Mouse (Mus musculus): ENCODE measurements around the gene Adcy2. TPM values are rescaled to one million over a fixed set of nuclear protein-coding genes. Genes with fewer than 3 reads are reported as not detected.

Gene Adcy2
- polyA plus RNA-seq (2017; shearing (Covaris generic)), result not detected

GRCm38 (mm10) chr13:68998918-68999801 lies at the start of gene Adcy2:
TSS of gene Adcy2 (minus strand) at chr13:68999541.

GRCm38 (mm10) chr13:68597199-68597598 lies 402.1 kb downstream of the Adcy2 start, which contains the start of gene 1700001L19Rik:
TSS of gene 1700001L19Rik (plus strand) at chr13:68597421.

GRCm38 (mm10) chr13:68581747-68582516 lies 417.4 kb downstream of the Adcy2 start, which contains the start of the genes Mtrr and Fastkd3:
TSS of gene Mtrr (minus strand) at chr13:68582149.
TSS of gene Fastkd3 (plus strand) at chr13:68582234.

All from CD4-positive, CD25-positive, alpha-beta regulatory T cell, adult 9 weeks (primary cell).